In genomic region chr5:29747661-29748060, GRCm38 (mm10) we compare ENCODE assay signal across 19 mouse cellular contexts. TPM values are rescaled to one million over a fixed set of nuclear protein-coding genes. Genes with fewer than 3 reads are reported as not detected.
"Had no signal": no experiment of that assay in that cellular context is flagged by ENCODE, and none has a peak within 500 bp of the region (broad histone marks: within the 10 kb centered on the region; RNA-seq: fewer than 3 reads in every experiment).

No protein-coding gene starts in this region.

- H3K27ac ChIP-seq: layer of hippocampus, adult 2 months; limb, embryonic 10.5 days; limb, embryonic 13.5 days; liver, embryonic 13.5 days; lung, embryonic 15.5 days had no signal

- H3K4me3 ChIP-seq: layer of hippocampus, adult 2 months; limb, embryonic 10.5 days; limb, embryonic 13.5 days; liver, embryonic 13.5 days; lung, embryonic 15.5 days had no signal

- DNase-seq: kidney, adult 18-20 months; kidney, adult 9 months; kidney, postnatal 14 days; kidney, postnatal 4 days; layer of hippocampus, adult 9-11 months; liver, embryonic 13.5 days; lung, postnatal 10 days; lung, postnatal 36 days; midbrain, embryonic 14.5 days; thymus, adult 18-20 months; thymus, postnatal 36 days had no signal

RNA-seq across cellular contexts. Expression of gene Gm5129, which starts 11.9 kb away (rescaled TPM):
- total RNA-seq: layer of hippocampus, adult 2 months; layer of hippocampus, postnatal 25 days; left cerebral cortex, adult 18-20 months; liver, adult 2 months; midbrain, postnatal 0 days had no signal
